Mouse (Mus musculus): ENCODE measurements around the gene Tmem120b. TPM values are rescaled to one million over a fixed set of nuclear protein-coding genes. Genes with fewer than 3 reads are reported as not detected.

Gene Tmem120b
- total and polyA plus RNA-seq, 3 experiments = 4.8 to 8.0 (median 6.2) TPM

DNA sequence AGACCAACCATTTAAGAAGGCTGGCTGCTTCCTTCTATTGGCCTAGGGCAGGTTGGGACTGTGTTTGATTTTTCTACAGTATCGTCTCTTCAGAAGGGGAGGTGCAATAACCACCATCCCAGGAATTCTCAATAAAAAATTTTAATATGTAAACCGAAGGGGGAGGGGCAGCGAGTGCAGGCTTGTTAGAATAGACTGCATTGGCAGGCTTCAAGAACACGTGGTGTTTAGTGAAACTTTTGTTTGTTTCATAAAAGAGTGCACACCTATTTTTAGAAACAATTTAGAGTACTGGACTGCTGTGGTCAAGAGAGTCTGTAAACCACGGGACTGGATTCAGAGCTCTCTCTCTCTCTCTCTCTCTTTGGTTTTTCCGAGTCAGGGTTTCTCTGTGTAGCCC, 45.2 kb upstream of the Tmem120b start:
- no peaks in the 10 kb centered on the region for H3K9me3 ChIP-seq (replicated peaks; ENCODE audit: low read length)
- dilution Hi-C loops (cut with MboI; ENCODE audit: extremely low pct_ligation_motif_present, extremely low pct_unique_long_range_greater_than_20kb, low sequenced_read_pairs) = no loop called here
- no peak for TF ChIP-seq USF1 (IDR thresholded peaks at IDR 0.05; ENCODE audit: low read depth, low read length)
- no peak for TF ChIP-seq CHD2 (IDR thresholded peaks at IDR 0.05; ENCODE audit: low read length)
- no peak for TF ChIP-seq USF2 (conservative IDR thresholded peaks at IDR 0.05; ENCODE audit: low read depth, low read length)
- TF ChIP-seq KAT2A (IDR thresholded peaks at IDR 0.05; ENCODE audit: insufficient replicate concordance, low read length) = no peak
- TF ChIP-seq POLR2AphosphoS2 (IDR thresholded peaks at IDR 0.05; ENCODE audit: low read depth, low read length) = no peak
- TF ChIP-seq MAX (IDR thresholded peaks at IDR 0.05; ENCODE audit: low read length) = 0 out of 2 replicates have a peak, but pooled peaks have one; percentile 21
- TF ChIP-seq MEF2A (IDR thresholded peaks at IDR 0.05; ENCODE audit: borderline replicate concordance, low read depth, low read length) = 0 out of 2 replicates have a peak, but pooled peaks have one; percentile 22

GRCm38 (mm10) chr5:123024312-123024711, 43.9 kb upstream of the Tmem120b start:
- Histone ChIP-seq H3K4me2 (ENCODE audit: insufficient read depth, low read depth, poor library complexity, severe bottlenecking) (no peak overlapping the region), H3K9ac (ENCODE audit: insufficient read depth, low read depth) (no peak overlapping the region), H3K79me2 (replicated peaks; ENCODE audit: control insufficient read depth, extremely low read depth, insufficient read depth, poor library complexity, severe bottlenecking) (no peaks in the 10 kb centered on the region), H3K27ac (ENCODE audit: insufficient read depth, low read depth) (no peak overlapping the region), H3K9me3 (replicated peaks; ENCODE audit: low read length) (no peaks in the 10 kb centered on the region), H3K4me1 (ENCODE audit: control insufficient read depth in 1 of 2, insufficient read depth in 2 of 2) (peaks cover 14 to 47% of the 10 kb centered on the region in 2 experiments), H3K27me3 (replicated peaks) (no peaks in the 10 kb centered on the region), H3K36me3 (replicated peaks in 1 of 2; ENCODE audit: control insufficient read depth in 1 of 2, insufficient read depth in 1 of 2, low read length in 1 of 2) (peaks cover 5 to 36% of the 10 kb centered on the region in 2 experiments), H3K4me3 (replicated peaks in 1 of 3; ENCODE audit: low read depth in 2 of 3, low read length in 2 of 3, poor library complexity in 1 of 3) (no peak overlapping the region)
- no peak for DNase-seq (ENCODE audit: extremely low read depth)
- in situ Hi-C loops (cut with MboI; ENCODE audit: low pct_ligation_motif_present, low pct_unique_long_range_greater_than_20kb, low sequenced_read_pairs) (no loop called here), dilution Hi-C loops (cut with MboI; ENCODE audit: extremely low pct_ligation_motif_present, extremely low pct_unique_long_range_greater_than_20kb, low sequenced_read_pairs) (no loop called here)
- TF ChIP-seq ZNF384 (IDR thresholded peaks at IDR 0.05; ENCODE audit: low read depth, low read length) (no peak), NELFE (IDR thresholded peaks at IDR 0.05; ENCODE audit: low read depth, low read length) (no peak), IRF4 (IDR thresholded peaks at IDR 0.05; ENCODE audit: low read depth, low read length) (no peak), RAD21 (IDR thresholded peaks at IDR 0.05; ENCODE audit: low read depth, low read length) (no peak), CTCF (conservative IDR thresholded peaks at IDR 0.05 in 1 of 2, IDR thresholded peaks at IDR 0.05 in 1 of 2; ENCODE audit: low read depth in 2 of 2, low read length in 2 of 2) (no peak), TCF12 (IDR thresholded peaks at IDR 0.05; ENCODE audit: low read depth, low read length) (no peak), CHD1 (IDR thresholded peaks at IDR 0.05; ENCODE audit: low read depth, low read length) (no peak), KAT2A (IDR thresholded peaks at IDR 0.05; ENCODE audit: insufficient replicate concordance, low read length) (no peak)

More for the DNA sequence above, 45.2 kb upstream of the Tmem120b start:
- DNase-seq (ENCODE audit: extremely low read depth) = no peak
- H3K4me2 ChIP-seq (ENCODE audit: insufficient read depth, low read depth, poor library complexity, severe bottlenecking) = no peak overlapping the region
- in situ Hi-C loops (cut with MboI; ENCODE audit: low pct_ligation_motif_present, low pct_unique_long_range_greater_than_20kb, low sequenced_read_pairs) = no loop called here
- H3K9ac ChIP-seq (ENCODE audit: insufficient read depth, low read depth) = no peak overlapping the region
- no peak overlapping the region for H3K27ac ChIP-seq (ENCODE audit: insufficient read depth, low read depth)
- peaks cover 0 to 38% of the 10 kb centered on the region in 2 experiments for H3K36me3 ChIP-seq (replicated peaks in 1 of 2; ENCODE audit: control insufficient read depth in 1 of 2, insufficient read depth in 1 of 2, low read length in 1 of 2)
- no peak overlapping the region for H3K4me3 ChIP-seq (replicated peaks in 1 of 3; ENCODE audit: low read depth in 2 of 3, low read length in 2 of 3, poor library complexity in 1 of 3)
- no peaks in the 10 kb centered on the region for H3K79me2 ChIP-seq (replicated peaks; ENCODE audit: control insufficient read depth, extremely low read depth, insufficient read depth, poor library complexity, severe bottlenecking)
- no peaks in the 10 kb centered on the region for H3K27me3 ChIP-seq (replicated peaks)
- peaks cover 14 to 56% of the 10 kb centered on the region in 2 experiments for H3K4me1 ChIP-seq (ENCODE audit: control insufficient read depth in 1 of 2, insufficient read depth in 2 of 2)

Data from CH12.LX (cell line).